In genomic region chr1:152399790-152400555, GRCm38 (mm10) we compare ENCODE assay signal across 9 mouse cellular contexts. TPM values are rescaled to one million over a fixed set of nuclear protein-coding genes. Genes with fewer than 3 reads are reported as not detected.
A peak's percentile ranks its signal among the peaks of the same experiment; 100 is the strongest.
DNase-seq lines count a peak whose midpoint lies in the region; ATAC-seq and TF ChIP-seq lines count a peak whose summit lies in the region.
"Had no signal": no experiment of that assay in that cellular context is flagged by ENCODE, and none has a peak within 500 bp of the region (broad histone marks: within the 10 kb centered on the region; RNA-seq: fewer than 3 reads in every experiment).

Gene Colgalt2 (plus strand): TSS chr1:152399830.

- TF ChIP-seq EP300 in ES-Bruce4 (IDR thresholded peaks at IDR 0.05; ENCODE audit: insufficient read depth, low read depth, low read length), result no peak

- peak within 1 kb of the TSS; percentile 86 for H3K4me2 ChIP-seq in forebrain, embryonic 15.5 days (replicated peaks)
- H3K4me2 ChIP-seq in liver, embryonic 16.5 days (ENCODE audit: low read depth, low read length), result peak within 1 kb of the TSS; percentile 57
- peak within 1 kb of the TSS; percentile 85 for H3K4me2 ChIP-seq in neural tube, embryonic 11.5 days (ENCODE audit: low read depth)

- WGBS in forebrain, embryonic 15.5 days, result under 1% methylated on average over 70 of the region's 70 CpGs
- WGBS in liver, embryonic 16.5 days (ENCODE audit: insufficient replicate concordance), result under 1% methylated on average over 63 of the region's 70 CpGs
- WGBS in neural tube, embryonic 11.5 days, result 0% methylated on average over 61 of the region's 70 CpGs

- H3K36me3 ChIP-seq in ES-Bruce4 (ENCODE audit: control insufficient read depth, insufficient read depth, low read length, poor library complexity, severe bottlenecking), result no peaks in the 10 kb centered on the region
- no peaks in the 10 kb centered on the region for H3K36me3 ChIP-seq in forebrain, embryonic 15.5 days
- H3K36me3 ChIP-seq in liver, embryonic 16.5 days (ENCODE audit: control insufficient read depth, insufficient read depth), result no peaks in the 10 kb centered on the region
- H3K36me3 ChIP-seq in neural tube, embryonic 11.5 days (ENCODE audit: control insufficient read depth, insufficient read depth, low read length), result no peaks in the 10 kb centered on the region

- no peaks in the 10 kb centered on the region for H3K4me1 ChIP-seq in ES-Bruce4 (ENCODE audit: control insufficient read depth, insufficient read depth, low read length)
- peaks cover 17% of the 10 kb centered on the region for H3K4me1 ChIP-seq in forebrain, embryonic 15.5 days
- no peaks in the 10 kb centered on the region for H3K4me1 ChIP-seq in liver, embryonic 16.5 days (ENCODE audit: control insufficient read depth, low read depth, low read length)
- peaks cover 6% of the 10 kb centered on the region; the same call in 1 of the 2 replicates for H3K4me1 ChIP-seq in neural tube, embryonic 11.5 days (ENCODE audit: control insufficient read depth, insufficient read depth, low read length)

- H3K27ac ChIP-seq in ES-Bruce4 (ENCODE audit: insufficient read depth, low read length), result no peak within 1 kb of the TSS
- peak within 1 kb of the TSS; percentile 24; the same call in 1 of the 2 replicates for H3K27ac ChIP-seq in forebrain, embryonic 15.5 days (replicated peaks)
- no peak within 1 kb of the TSS for H3K27ac ChIP-seq in liver, embryonic 16.5 days (ENCODE audit: low read length)
- H3K27ac ChIP-seq in neural tube, embryonic 11.5 days (ENCODE audit: low read depth, low read length), result no peak within 1 kb of the TSS

- no peak for TF ChIP-seq POLR2A in ES-Bruce4 (IDR thresholded peaks at IDR 0.05; ENCODE audit: insufficient read depth, low read length)

- peaks cover 7% of the 10 kb centered on the region; the same call in 1 of the 2 replicates for H3K9me3 ChIP-seq in ES-Bruce4 (replicated peaks; ENCODE audit: control insufficient read depth, insufficient read depth, low read length, poor library complexity, severe bottlenecking)
- H3K9me3 ChIP-seq in forebrain, embryonic 15.5 days, result no peaks in the 10 kb centered on the region
- no peaks in the 10 kb centered on the region for H3K9me3 ChIP-seq in liver, embryonic 16.5 days (replicated peaks; ENCODE audit: control insufficient read depth, low read length)
- no peaks in the 10 kb centered on the region for H3K9me3 ChIP-seq in neural tube, embryonic 11.5 days (ENCODE audit: control insufficient read depth, low read length)

- no peaks in the 10 kb centered on the region for H3K27me3 ChIP-seq in ES-Bruce4 (ENCODE audit: control insufficient read depth, insufficient read depth, low read length, poor library complexity, severe bottlenecking)
- H3K27me3 ChIP-seq in forebrain, embryonic 15.5 days, result peaks cover 6% of the 10 kb centered on the region; the same call in 1 of the 2 replicates
- H3K27me3 ChIP-seq in liver, embryonic 16.5 days (ENCODE audit: control insufficient read depth, insufficient read depth, low read depth, low read length), result peaks cover 29% of the 10 kb centered on the region
- H3K27me3 ChIP-seq in neural tube, embryonic 11.5 days (ENCODE audit: control insufficient read depth, insufficient read depth, low read length), result peaks cover 2% of the 10 kb centered on the region; the same call in 1 of the 2 replicates

- peak within 1 kb of the TSS; percentile 49 for H3K9ac ChIP-seq in ES-Bruce4 (ENCODE audit: low read depth, poor library complexity, severe bottlenecking)
- peak within 1 kb of the TSS; percentile 56 for H3K9ac ChIP-seq in forebrain, embryonic 15.5 days (replicated peaks)
- no peak within 1 kb of the TSS; the same call in 1 of the 2 replicates for H3K9ac ChIP-seq in liver, embryonic 16.5 days (ENCODE audit: low read depth, low read length)
- H3K9ac ChIP-seq in neural tube, embryonic 11.5 days (ENCODE audit: low read length), result peak within 1 kb of the TSS; percentile 76

- H3K4me3 ChIP-seq in ES-Bruce4 (ENCODE audit: low read depth, low read length), result peak within 1 kb of the TSS; percentile 88
- peak within 1 kb of the TSS; percentile 56 for H3K4me3 ChIP-seq in forebrain, embryonic 15.5 days
- peak within 1 kb of the TSS; percentile 56 for H3K4me3 ChIP-seq in liver, embryonic 16.5 days (ENCODE audit: low read depth, low read length)
- H3K4me3 ChIP-seq in neural tube, embryonic 11.5 days (ENCODE audit: low read depth, low read length), result peak within 1 kb of the TSS; percentile 66
- H3K4me3 ChIP-seq: myocyte had no signal

- intact Hi-C loops in heart, postnatal 14 days (cut with DNase I), result loop anchor here (10.0 kb wide), 1 partner anchor 345 kb away; no protein-coding TSS in a partner anchor

- no peak for TF ChIP-seq CTCF in ES-Bruce4 (IDR thresholded peaks at IDR 0.05; ENCODE audit: low read depth, low read length)

- ATAC-seq in forebrain, embryonic 15.5 days (replicated peaks), result peak; percentile 86
- ATAC-seq in liver, embryonic 16.5 days (ENCODE audit: low read depth), result peak; percentile 62
- peak; percentile 86 for ATAC-seq in neural tube, embryonic 11.5 days (ENCODE audit: insufficient read depth, low FRiP score, low TSS enrichment)

- DNase-seq in brain, adult 2 months (ENCODE audit: low read depth, low spot score), result peak; percentile 61
- peak; percentile 67 to 75 for DNase-seq in heart, postnatal 14 days
- DNase-seq in kidney, postnatal 14 days, result peak; percentile 74
- peak; percentile 72 for DNase-seq in neural tube, embryonic 11.5 days (ENCODE audit: low spot score)
- peak; percentile 44 for DNase-seq in thymus, postnatal 25 days

RNA-seq across cellular contexts. Expression of gene Colgalt2, which starts in this region (rescaled TPM):
- 0.17 TPM in 1 of 2 replicates, not detected in the other for polyA plus RNA-seq in ES-Bruce4 (2011; ENCODE audit: insufficient read depth, insufficient read length, low read depth, missing spikeins)
- polyA plus RNA-seq in forebrain, embryonic 15.5 days (2015; fragmentation: Nextera tagmentation; extraction: Ambion mirVana), result 2.5 and 2.7 TPM in 2 replicates
- 1 to 10 TPM; 4.4 to 5.5 TPM for total RNA-seq in heart, postnatal 14 days (2021)
- 0.33 and 0.37 TPM in 2 replicates for polyA plus RNA-seq in liver, embryonic 16.5 days (2015; fragmentation: Nextera tagmentation; extraction: Ambion mirVana)
- polyA plus RNA-seq in neural tube, embryonic 11.5 days (2014; fragmentation: Nextera tagmentation; extraction: Ambion mirVana), result 3.7 and 4.0 TPM in 2 replicates
- polyA plus RNA-seq: myocyte had no signal

Comparison
In these comparisons a context has a peak if more than half of its experiments do, and no peak if none do; other contexts are left out.
1. Peak in ATAC-seq, H3K4me3 ChIP-seq and H3K4me2 ChIP-seq in liver, embryonic 16.5 days; RNA of the gene not detected or under 1 TPM.